Mouse (Mus musculus): Measurements from ENCODE around the gene Insl5.

GRCm38 (mm10) chr4:102990595-102991340, 35.9 kb downstream of the Insl5 start:
- TF ChIP-seq CTCF (conservative IDR thresholded peaks at IDR 0.05; ENCODE audit: low read length) = no peak
- no peak for TF ChIP-seq NANOG (IDR thresholded peaks at IDR 0.05; ENCODE audit: borderline replicate concordance, low read length)
- no peak for TF ChIP-seq POU5F1 (IDR thresholded peaks at IDR 0.05; ENCODE audit: borderline replicate concordance, low read length)
